Mouse (Mus musculus) cerebellum, postnatal 25 days (tissue): Measurements from ENCODE around the gene St6galnac5.

ENCODE experiments used
- DNase-seq, 2 experiments: peaks; one replicate each; pipeline ENCODE4 v3.0.0; 2021; ENCODE audit warnings: mixed read lengths in 2 of 2

St6galnac5 gene

GRCm38 (mm10) chr3:152912216-152913101 lies 69.6 kb downstream of the St6galnac5 start:
- no peak for DNase-seq

- DNase-seq, result no peak
Observed at GRCm38 (mm10) chr3:152911578-152911977, 70.5 kb downstream of the St6galnac5 start.

- DNase-seq, result no peak
Observed at GRCm38 (mm10) chr3:152907683-152908082, 74.4 kb downstream of the St6galnac5 start.

- DNase-seq, result no peak
Observed at GRCm38 (mm10) chr3:152907087-152907486, 75.0 kb downstream of the St6galnac5 start.

- DNase-seq, result no peak
Observed at GRCm38 (mm10) chr3:152905800-152906199, 76.2 kb downstream of the St6galnac5 start.

GRCm38 (mm10) chr3:152905026-152905425 lies 77.0 kb downstream of the St6galnac5 start:
- no peak for DNase-seq

- DNase-seq, result no peak
Observed at GRCm38 (mm10) chr3:152898906-152899305, 83.1 kb downstream of the St6galnac5 start.

- no peak for DNase-seq
Observed at GRCm38 (mm10) chr3:152897196-152897595, 84.8 kb downstream of the St6galnac5 start.

GRCm38 (mm10) chr3:152896111-152896510 lies 85.9 kb downstream of the St6galnac5 start:
- no peak for DNase-seq

GRCm38 (mm10) chr3:152894935-152895334 lies 87.1 kb downstream of the St6galnac5 start:
- no peak for DNase-seq

- peak; percentile 23 to 33 for DNase-seq
Observed at GRCm38 (mm10) chr3:152888116-152888515, 93.9 kb downstream of the St6galnac5 start.

GRCm38 (mm10) chr3:152886749-152887148 lies 95.3 kb downstream of the St6galnac5 start:
- no peak for DNase-seq

- DNase-seq, result no peak
Observed at GRCm38 (mm10) chr3:152883556-152883955, 98.5 kb downstream of the St6galnac5 start.

GRCm38 (mm10) chr3:152881706-152882105 lies 100.3 kb downstream of the St6galnac5 start:
- DNase-seq, result no peak

GRCm38 (mm10) chr3:152880121-152880835 lies 101.8 kb downstream of the St6galnac5 start:
- DNase-seq, result no peak

GRCm38 (mm10) chr3:152875723-152876290 lies 106.2 kb downstream of the St6galnac5 start:
- DNase-seq, result no peak

- no peak for DNase-seq
Observed at GRCm38 (mm10) chr3:152874431-152875355, 107.4 kb downstream of the St6galnac5 start.

- no peak for DNase-seq
Observed at GRCm38 (mm10) chr3:152872596-152872995, 109.5 kb downstream of the St6galnac5 start.

- no peak for DNase-seq
Observed at GRCm38 (mm10) chr3:152872054-152872453, 110.0 kb downstream of the St6galnac5 start.

GRCm38 (mm10) chr3:152867654-152868525 lies 114.2 kb downstream of the St6galnac5 start:
- peak; percentile 26 to 46 for DNase-seq
